Comparison of ENCODE assay signal across 10 mouse cellular contexts in the genomic region with DNA sequence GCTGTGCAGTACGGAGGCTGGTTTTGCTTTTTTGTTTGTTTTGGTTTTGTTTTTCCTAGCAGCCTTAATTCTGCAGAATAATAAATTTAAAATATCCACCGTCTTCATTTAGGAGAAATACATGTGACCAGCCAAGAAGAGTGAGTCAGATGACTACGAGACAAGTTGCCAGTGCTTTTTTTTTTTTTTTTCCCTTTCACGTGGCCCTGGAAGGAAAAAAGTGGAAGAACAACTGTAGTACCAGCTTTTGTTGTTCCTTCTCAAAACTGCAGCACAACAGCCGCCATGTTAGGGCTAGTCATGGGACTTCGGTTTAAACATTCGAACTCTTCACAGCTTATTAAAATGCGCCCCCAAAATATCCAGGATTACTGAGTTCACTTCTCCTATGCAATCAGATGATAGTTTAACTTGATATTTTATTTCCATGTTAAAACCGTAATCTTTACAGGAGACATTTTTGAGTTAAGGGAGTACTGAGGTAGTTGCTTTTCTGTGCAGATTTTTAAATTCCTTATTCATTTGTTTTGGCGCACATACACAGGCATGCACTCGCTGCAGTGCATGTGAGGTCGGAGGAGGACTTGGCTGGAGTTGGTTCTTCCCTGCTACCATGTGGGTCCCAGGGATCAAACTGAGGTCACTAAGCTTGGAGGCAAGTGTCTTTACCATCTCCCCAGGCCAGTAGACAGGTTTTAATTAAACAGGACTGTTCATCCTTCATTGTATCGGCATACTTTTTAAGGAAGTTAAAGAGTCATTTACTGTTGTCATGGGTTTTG. TPM values are rescaled to one million over a fixed set of nuclear protein-coding genes. Genes with fewer than 3 reads are reported as not detected.
DNase-seq lines count a peak whose midpoint lies in the region; TF ChIP-seq lines count a peak whose summit lies in the region.
"Had no signal": no experiment of that assay in that cellular context is flagged by ENCODE, and none has a peak within 500 bp of the region (broad histone marks: within the 10 kb centered on the region; RNA-seq: fewer than 3 reads in every experiment).

No protein-coding gene starts in this region.

- peak; percentile 30 for DNase-seq in cerebellum, adult 9-10 months
- no peak for DNase-seq in cerebellum, adult 8-10 months
- DNase-seq in layer of hippocampus, adult 2 months (ENCODE audit: low spot score in 2 of 2): no peak
- DNase-seq in layer of hippocampus, postnatal 36 days: no peak
- peak; percentile 83 for DNase-seq in adipocyte (ENCODE audit: low spot score)
- DNase-seq in heart, postnatal 10 days: peak; percentile 35 to 45
- DNase-seq in spleen, adult 12 weeks (ENCODE audit: low spot score): no peak
- no peak for DNase-seq in cerebellum, adult 18-20 months
- DNase-seq: liver, postnatal 0 days had no signal

- no peak for TF ChIP-seq CTCF in layer of hippocampus, adult 2 months (conservative IDR thresholded peaks at IDR 0.05)

- intact Hi-C loops in heart, postnatal 10 days (cut with DNase I): loop anchor here (5.0 kb wide), 2 partner anchors 48 to 63 kb away; partner anchors contain the start of gene Fbxo4

- H3K4me3 ChIP-seq in layer of hippocampus, adult 2 months: no peak overlapping the region

- peak overlapping the region; percentile 99; the same call in 1 of the 2 replicates for H3K27ac ChIP-seq in layer of hippocampus, adult 2 months
- H3K27ac ChIP-seq: forebrain, embryonic 12.5 days had no signal

RNA-seq across cellular contexts. Expression of gene Oxct1, which starts 1.3 kb away (rescaled TPM):
- total RNA-seq in layer of hippocampus, adult 2 months (2021): 100 to 1,000 TPM; 271 to 283 TPM
- 100 to 1,000 TPM; 291 to 308 TPM for total RNA-seq in layer of hippocampus, postnatal 36 days (2021)
- 100 to 1,000 TPM; 229 to 262 TPM for total RNA-seq in heart, postnatal 10 days (2021)

RNA-seq across cellular contexts. Expression of gene AW549877, which starts 29.4 kb away (rescaled TPM):
- total RNA-seq in layer of hippocampus, adult 2 months (2021): 10 to 100 TPM; 44.3 to 44.7 TPM
- total RNA-seq in layer of hippocampus, postnatal 36 days (2021): 10 to 100 TPM; 42.2 to 46.2 TPM
- total RNA-seq in heart, postnatal 10 days (2021): 10 to 100 TPM; 24.7 to 25.4 TPM

RNA-seq across cellular contexts. Expression of gene Fbxo4, which starts 45.5 kb away (rescaled TPM):
- 1 to 10 TPM; 9.0 to 9.6 TPM for total RNA-seq in layer of hippocampus, adult 2 months (2021)
- total RNA-seq in layer of hippocampus, postnatal 36 days (2021): 1 to 10 TPM; 8.3 to 8.8 TPM
- 10 to 100 TPM; 10.4 to 13.3 TPM for total RNA-seq in heart, postnatal 10 days (2021)

Comparison
In these comparisons a context has a peak if more than half of its experiments do, and no peak if none do; other contexts are left out.
1. DNase-seq: peak in cerebellum, adult 9-10 months (single experiment), adipocyte (single experiment) and heart, postnatal 10 days (2 of 2); none in cerebellum, adult 8-10 months (single experiment), layer of hippocampus, adult 2 months (0 of 2), layer of hippocampus, postnatal 36 days (0 of 2), spleen, adult 12 weeks (single experiment) and cerebellum, adult 18-20 months (0 of 2).